Mouse (Mus musculus) intestine, postnatal 0 days (tissue): ENCODE results near the gene Gm29094. TPM values are rescaled to one million over a fixed set of nuclear protein-coding genes. Genes with fewer than 3 reads are reported as not detected.

Experiments
- ATAC-seq: fragments of 200-750 bp; cut with Nextera tagmentation; 2 replicates; pipeline ENCODE4 v1.8.0; 2017; ENCODE audit warnings: mild to moderate bottlenecking, moderate TSS enrichment, moderate library complexity
- H3K27ac ChIP-seq: fragments of 300-500 bp; sonication (generic); 2 replicates; pipeline ENCODE4 v1.5.1; 2014; ENCODE audit warnings: mild to moderate bottlenecking, low read depth, low read length, moderate library complexity
- H3K27me3 ChIP-seq: fragments of 300-500 bp; sonication (generic); replicated peaks from 2 replicates; pipeline ENCODE4 v1.6.1; 2014; ENCODE audit warnings: low read length, mixed read lengths; ENCODE audit not compliant: control insufficient read depth, insufficient read depth
- H3K36me3 ChIP-seq: fragments of 300-500 bp; sonication (generic); 2 replicates; pipeline ENCODE4 v1.6.1; 2014; ENCODE audit warnings: mild to moderate bottlenecking, moderate library complexity; ENCODE audit not compliant: control insufficient read depth, insufficient read depth
- H3K4me1 ChIP-seq: fragments of 300-500 bp; sonication (generic); replicated peaks from 2 replicates; pipeline ENCODE4 v1.6.1; 2014; ENCODE audit warnings: antibody characterized with exemption, low read length, mixed read lengths; ENCODE audit not compliant: control insufficient read depth, insufficient read depth
- H3K4me2 ChIP-seq: fragments of 300-500 bp; sonication (generic); replicated peaks from 2 replicates; pipeline ENCODE4 v1.6.1; 2014; ENCODE audit warnings: low read depth, mild to moderate bottlenecking, moderate library complexity
- H3K4me3 ChIP-seq: fragments of 300-500 bp; sonication (generic); 2 replicates; pipeline ENCODE4 v1.5.1; 2014; ENCODE audit warnings: low read depth, low read length
- H3K9ac ChIP-seq: fragments of 300-500 bp; sonication (generic); 2 replicates; pipeline ENCODE4 v1.6.1; 2014; ENCODE audit warnings: mild to moderate bottlenecking, low read depth, low read length
- H3K9me3 ChIP-seq: fragments of 300-500 bp; sonication (generic); 2 replicates; pipeline ENCODE4 v1.6.1; 2016; ENCODE audit warnings: mixed run types; ENCODE audit not compliant: control insufficient read depth
- CTCF ChIP-seq: sonication (generic); IDR thresholded peaks from 2 replicates; pipeline ENCODE4 v1.5.1; 2016; ENCODE audit warnings: low read depth, mild to moderate bottlenecking, control low read depth, antibody characterized with exemption, moderate library complexity
- WGBS: fragments of 180-500 bp; shearing (Covaris S2); extraction: QIAGEN DNeasy Blood & Tissue Kit; methylation state at CpG from one replicate; pipeline ENCODE4 v1.1.7; 2014; 5-methylcytosine and 5-hydroxymethylcytosine counted together
- polyA plus RNA-seq: library from polyadenylated mRNA; unstranded; fragments of >200 nt; fragmentation: Nextera tagmentation; extraction: Ambion mirVana; gene quantifications from 2 replicates; pipeline ENCODE4 v1.2.1, GENCODE M21; 2015

Gene Gm29094
- polyA plus RNA-seq, 1 experiment from 2014 or later, result 0.69 TPM

- TF ChIP-seq CTCF, result no peak
- 77% methylated on average over 2 of the region's 2 CpGs for whole genome bisulfite sequencing
- Histone ChIP-seq H3K9me3 (no peaks in the 10 kb centered on the region), H3K36me3 (no peaks in the 10 kb centered on the region), H3K27ac (no peak overlapping the region), H3K4me1 (no peaks in the 10 kb centered on the region), H3K9ac (no peak overlapping the region), H3K4me2 (no peak overlapping the region), H3K27me3 (no peaks in the 10 kb centered on the region), H3K4me3 (no peak overlapping the region)
- no peak for ATAC-seq
Observed at GRCm38 (mm10) chr9:89253400-89253799, 54.2 kb downstream of the Gm29094 start.

- Histone ChIP-seq H3K36me3 (no peaks in the 10 kb centered on the region), H3K4me2 (no peak overlapping the region), H3K9ac (no peak overlapping the region), H3K4me1 (no peaks in the 10 kb centered on the region), H3K4me3 (no peak overlapping the region), H3K9me3 (no peaks in the 10 kb centered on the region), H3K27me3 (no peaks in the 10 kb centered on the region), H3K27ac (no peak overlapping the region)
- no peak for TF ChIP-seq CTCF
- no peak for ATAC-seq
- 85% methylated on average over 12 of the region's 12 CpGs for WGBS
Observed at GRCm38 (mm10) chr9:89256556-89257335, 57.6 kb downstream of the Gm29094 start.

- Histone ChIP-seq H3K4me2 (no peak overlapping the region), H3K27ac (no peak overlapping the region), H3K9ac (no peak overlapping the region), H3K9me3 (no peaks in the 10 kb centered on the region), H3K4me3 (no peak overlapping the region), H3K36me3 (no peaks in the 10 kb centered on the region), H3K4me1 (no peaks in the 10 kb centered on the region), H3K27me3 (no peaks in the 10 kb centered on the region)
- no peak for ATAC-seq
- 88% methylated on average over 3 of the region's 3 CpGs for WGBS
- no peak for TF ChIP-seq CTCF
Observed at GRCm38 (mm10) chr9:89263968-89264367, 64.8 kb downstream of the Gm29094 start.

GRCm38 (mm10) chr9:89264571-89264970 lies 65.4 kb downstream of the Gm29094 start:
- Histone ChIP-seq H3K9me3 (no peaks in the 10 kb centered on the region), H3K27me3 (no peaks in the 10 kb centered on the region), H3K27ac (no peak overlapping the region), H3K36me3 (no peaks in the 10 kb centered on the region), H3K4me1 (no peaks in the 10 kb centered on the region), H3K4me2 (no peak overlapping the region), H3K4me3 (no peak overlapping the region), H3K9ac (no peak overlapping the region)
- TF ChIP-seq CTCF, result no peak
- ATAC-seq, result no peak
- WGBS, result 61% methylated on average over 1 of the region's 1 CpGs

Other genes with a start within 250 kb of the Gm29094 start
- gene Bcl2a1a, start 242.5 kb upstream of the Gm29094 start, polyA plus RNA-seq, result 2.6 and 2.7 TPM in 2 replicates
- gene Trim43b, start 106.5 kb upstream of the Gm29094 start, polyA plus RNA-seq, result not detected in 2 replicates
- gene Bcl2a1b, start 170 bp upstream of the Gm29094 start, polyA plus RNA-seq, result 8.0 and 8.2 TPM in 2 replicates
- 29.1 and 32.2 TPM in 2 replicates for gene Mthfs, start 11.3 kb downstream of the Gm29094 start, polyA plus RNA-seq